8 mouse cellular contexts compared by ENCODE assay signal in the genomic region with DNA sequence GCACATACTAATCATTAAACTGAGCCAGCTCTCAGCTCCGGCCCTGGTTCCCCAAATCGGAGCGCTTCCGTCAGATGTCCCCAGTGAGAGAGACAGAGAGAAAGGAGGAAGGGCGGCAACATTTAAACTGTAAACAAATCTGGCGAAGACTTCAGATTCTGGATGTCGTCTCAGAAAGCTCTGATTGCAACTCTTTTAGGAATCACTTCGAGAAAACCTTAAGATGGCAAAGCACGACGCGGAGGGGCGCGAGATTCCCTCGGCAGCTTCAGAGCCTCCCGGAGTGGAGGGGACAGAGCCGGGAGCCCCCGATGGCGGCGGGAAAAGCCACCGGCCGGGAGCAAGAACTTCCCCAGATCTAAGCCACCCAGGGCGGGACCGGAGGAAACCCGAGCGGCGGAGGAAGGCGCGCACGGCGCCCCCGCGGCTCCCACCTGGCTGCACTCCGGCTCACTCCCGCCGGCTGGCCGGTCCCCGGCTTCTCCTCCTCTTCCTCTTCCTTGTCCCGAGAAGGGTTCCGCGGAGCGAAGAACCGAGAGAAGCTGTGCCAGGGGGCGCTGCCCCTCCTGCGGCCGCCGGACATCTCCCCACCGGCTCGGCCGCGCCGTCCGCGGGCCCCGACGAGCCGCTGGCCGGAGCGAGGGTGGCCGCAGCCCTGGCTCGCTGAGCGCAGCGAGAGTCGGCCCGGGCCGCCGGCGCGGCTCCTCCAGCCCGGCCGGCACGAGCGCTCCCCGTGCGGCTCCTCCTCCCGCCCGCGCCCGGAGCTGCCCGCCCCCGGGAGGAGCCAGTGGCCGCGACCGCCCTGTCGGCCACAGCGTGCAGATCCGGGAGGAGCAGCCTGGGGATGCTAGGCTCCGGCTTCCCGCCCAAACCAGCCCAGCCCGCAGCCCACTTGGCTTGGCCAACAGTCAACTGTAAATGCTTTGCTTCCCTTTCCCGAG. TPM values are rescaled to one million over a fixed set of nuclear protein-coding genes. Genes with fewer than 3 reads are reported as not detected.
A peak's percentile ranks its signal among the peaks of the same experiment; 100 is the strongest.
DNase-seq lines count a peak whose midpoint lies in the region; ATAC-seq lines count a peak whose summit lies in the region.

Crybg3 (minus strand) TSS at position 669 of the 941 bp plus-strand sequence.

- ATAC-seq in embryonic facial prominence, embryonic 12.5 days (ENCODE audit: insufficient number of reproducible peaks, insufficient read depth, low FRiP score, low TSS enrichment), result peak; percentile 87
- ATAC-seq in limb, embryonic 15.5 days (ENCODE audit: insufficient number of reproducible peaks, low FRiP score, low TSS enrichment, low read depth), result peak; percentile 92
- ATAC-seq in midbrain, embryonic 14.5 days (ENCODE audit: low FRiP score, low TSS enrichment), result peak; percentile 81

- DNase-seq in layer of hippocampus, adult 11-12 months (ENCODE audit: low spot score), result peak; percentile 48
- no peak for DNase-seq in layer of hippocampus, adult 9-10 months (ENCODE audit: low spot score)
- DNase-seq in heart, embryonic 10.5 days (ENCODE audit: low spot score), result peak; percentile 88
- DNase-seq in kidney, adult 8-10 months, result peak; percentile 79 to 80
- DNase-seq in midbrain, embryonic 14.5 days, result peak; percentile 78
- peak; percentile 49 to 72 for DNase-seq in spleen, adult 18-20 months

- peak within 1 kb of the TSS; percentile 77 for H3K27ac ChIP-seq in embryonic facial prominence, embryonic 12.5 days
- H3K27ac ChIP-seq in heart, embryonic 10.5 days, result peak within 1 kb of the TSS; percentile 99
- H3K27ac ChIP-seq in limb, embryonic 15.5 days, result peak within 1 kb of the TSS; percentile 92
- peak within 1 kb of the TSS; percentile 60 for H3K27ac ChIP-seq in midbrain, embryonic 14.5 days (replicated peaks; ENCODE audit: low read depth, low read length)

- peaks cover 22% of the 10 kb centered on the region for H3K4me1 ChIP-seq in embryonic facial prominence, embryonic 12.5 days
- peaks cover 41% of the 10 kb centered on the region for H3K4me1 ChIP-seq in heart, embryonic 10.5 days
- peaks cover 23% of the 10 kb centered on the region for H3K4me1 ChIP-seq in limb, embryonic 15.5 days
- 0 out of 2 replicates have a peak, but pooled peaks cover 6% of the 10 kb centered on the region for H3K4me1 ChIP-seq in midbrain, embryonic 14.5 days (ENCODE audit: control insufficient read depth, insufficient read depth, low read length)

- peak within 1 kb of the TSS; percentile 62 for H3K4me2 ChIP-seq in embryonic facial prominence, embryonic 12.5 days (replicated peaks)
- peak within 1 kb of the TSS; percentile 57 for H3K4me2 ChIP-seq in limb, embryonic 15.5 days
- H3K4me2 ChIP-seq in midbrain, embryonic 14.5 days (ENCODE audit: low read length), result peak within 1 kb of the TSS; percentile 88

- WGBS in embryonic facial prominence, embryonic 12.5 days, result under 1% methylated on average over 75 of the region's 90 CpGs
- WGBS in heart, embryonic 10.5 days, result under 1% methylated on average over 84 of the region's 90 CpGs
- WGBS in limb, embryonic 15.5 days, result under 1% methylated on average over 86 of the region's 90 CpGs
- under 1% methylated on average over 89 of the region's 90 CpGs for WGBS in midbrain, embryonic 14.5 days

- H3K9ac ChIP-seq in embryonic facial prominence, embryonic 12.5 days, result peak within 1 kb of the TSS; percentile 84
- peak within 1 kb of the TSS; percentile 82 for H3K9ac ChIP-seq in limb, embryonic 15.5 days
- H3K9ac ChIP-seq in midbrain, embryonic 14.5 days (replicated peaks; ENCODE audit: low read length), result peak within 1 kb of the TSS; percentile 70

- H3K4me3 ChIP-seq in embryonic facial prominence, embryonic 12.5 days, result peak within 1 kb of the TSS; percentile 74
- peak within 1 kb of the TSS; percentile 96 for H3K4me3 ChIP-seq in heart, embryonic 10.5 days
- peak within 1 kb of the TSS; percentile 87 for H3K4me3 ChIP-seq in limb, embryonic 15.5 days
- H3K4me3 ChIP-seq in midbrain, embryonic 14.5 days (replicated peaks; ENCODE audit: low read depth, low read length), result peak within 1 kb of the TSS; percentile 70

- H3K27me3 ChIP-seq in embryonic facial prominence, embryonic 12.5 days, result no peaks in the 10 kb centered on the region
- no peaks in the 10 kb centered on the region for H3K27me3 ChIP-seq in heart, embryonic 10.5 days (ENCODE audit: insufficient read depth, poor library complexity, severe bottlenecking)
- H3K27me3 ChIP-seq in limb, embryonic 15.5 days, result no peaks in the 10 kb centered on the region
- H3K27me3 ChIP-seq in midbrain, embryonic 14.5 days (ENCODE audit: control insufficient read depth, insufficient read depth, low read length), result no peaks in the 10 kb centered on the region; the same call in 1 of the 2 replicates

- no peaks in the 10 kb centered on the region for H3K36me3 ChIP-seq in embryonic facial prominence, embryonic 12.5 days
- H3K36me3 ChIP-seq in heart, embryonic 10.5 days, result no peaks in the 10 kb centered on the region
- no peaks in the 10 kb centered on the region for H3K36me3 ChIP-seq in limb, embryonic 15.5 days
- H3K36me3 ChIP-seq in midbrain, embryonic 14.5 days (ENCODE audit: control insufficient read depth, insufficient read depth, low read length), result no peaks in the 10 kb centered on the region

- H3K9me3 ChIP-seq in embryonic facial prominence, embryonic 12.5 days, result no peaks in the 10 kb centered on the region
- H3K9me3 ChIP-seq in heart, embryonic 10.5 days, result no peaks in the 10 kb centered on the region
- no peaks in the 10 kb centered on the region for H3K9me3 ChIP-seq in limb, embryonic 15.5 days
- H3K9me3 ChIP-seq in midbrain, embryonic 14.5 days (ENCODE audit: control insufficient read depth, low read length), result no peaks in the 10 kb centered on the region

RNA-seq across cellular contexts. Expression of gene Crybg3, which starts in this region (rescaled TPM):
- polyA plus RNA-seq in embryonic facial prominence, embryonic 12.5 days (2016; fragmentation: Nextera tagmentation; extraction: Ambion mirVana), result 8.8 and 9.4 TPM in 2 replicates
- polyA plus RNA-seq in heart, embryonic 10.5 days (2016; fragmentation: Nextera tagmentation; extraction: Ambion mirVana), result 11.4 and 17.5 TPM in 2 replicates
- polyA plus RNA-seq in limb, embryonic 15.5 days (2015; fragmentation: Nextera tagmentation; extraction: Ambion mirVana), result 12.0 and 13.8 TPM in 2 replicates
- 2.1 and 3.1 TPM in 2 replicates for polyA plus RNA-seq in midbrain, embryonic 14.5 days (2014; fragmentation: Nextera tagmentation; extraction: Ambion mirVana)
